Mouse (Mus musculus): ENCODE data around the gene Dexi.

The Dexi gene

DNA sequence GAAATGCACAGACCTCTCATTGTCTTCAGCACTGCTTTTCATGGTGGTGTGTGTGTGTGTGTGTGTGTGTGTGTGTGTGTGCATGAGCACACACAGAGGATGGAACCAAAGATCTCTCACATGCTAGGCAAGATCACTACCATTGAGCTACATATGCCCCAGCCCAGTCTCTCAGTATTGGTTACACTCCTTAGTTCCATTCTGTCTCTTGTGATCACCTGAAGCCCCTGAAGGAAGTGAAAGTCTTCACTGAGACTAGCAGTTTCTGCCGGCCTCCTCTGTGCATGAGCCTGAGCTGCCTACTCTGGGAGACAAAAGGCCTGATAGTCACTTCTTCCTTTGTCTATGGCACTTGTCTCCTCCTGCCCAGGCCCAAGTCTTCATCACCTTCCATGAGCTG, 43.7 kb downstream of the Dexi start:
- DNase-seq (ENCODE audit: low read depth, low spot score): no peak

DNA sequence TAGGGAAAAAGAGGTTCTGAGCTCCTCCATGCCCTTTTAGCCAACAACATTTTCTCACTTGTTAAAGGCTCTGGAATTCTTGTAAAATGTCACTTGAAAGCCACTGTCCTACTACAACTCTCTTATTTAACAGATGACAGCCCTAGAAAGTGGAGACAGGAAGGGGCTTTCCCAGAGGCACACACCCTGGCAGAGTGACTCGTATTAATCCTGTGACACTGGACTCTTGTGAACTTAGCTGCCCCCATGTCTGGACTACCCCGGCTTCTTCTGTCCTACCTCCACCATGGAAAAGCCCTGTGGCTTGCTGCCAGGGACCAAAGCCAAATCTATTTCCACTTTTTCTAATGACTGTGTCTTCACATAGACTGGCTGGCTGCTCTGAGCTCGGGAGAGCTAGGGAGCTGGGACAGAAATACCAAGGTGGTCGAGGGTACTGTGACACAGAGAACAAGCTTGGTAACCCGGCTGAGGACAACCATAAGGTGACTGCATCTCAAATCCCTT, 44.7 kb downstream of the Dexi start:
- DNase-seq (ENCODE audit: low read depth, low spot score): no peak

DNA sequence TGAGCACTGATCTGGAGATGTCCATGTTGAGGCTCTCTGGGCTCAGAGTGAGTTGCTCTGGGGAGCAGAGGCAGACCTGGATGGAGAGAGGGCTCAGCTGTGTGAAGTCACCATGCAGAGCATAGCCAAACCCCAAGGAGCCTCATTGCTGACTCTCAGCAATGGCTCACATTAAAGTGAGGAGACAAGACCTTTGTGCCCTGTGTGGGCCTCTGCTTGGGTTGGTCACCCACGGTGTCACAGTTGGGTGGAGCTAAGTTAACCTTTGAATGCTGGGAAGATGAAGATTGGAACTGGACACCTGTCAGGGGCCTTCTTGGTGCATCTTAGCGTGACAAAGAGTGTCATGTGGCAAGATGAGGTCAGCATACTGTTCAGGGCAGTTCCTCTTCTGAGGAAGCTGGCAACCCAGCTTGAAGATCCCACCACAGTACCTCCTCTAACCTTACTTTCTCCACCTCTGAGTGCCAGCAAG, 47.0 kb downstream of the Dexi start:
- no peak for DNase-seq (ENCODE audit: low read depth, low spot score)

DNA sequence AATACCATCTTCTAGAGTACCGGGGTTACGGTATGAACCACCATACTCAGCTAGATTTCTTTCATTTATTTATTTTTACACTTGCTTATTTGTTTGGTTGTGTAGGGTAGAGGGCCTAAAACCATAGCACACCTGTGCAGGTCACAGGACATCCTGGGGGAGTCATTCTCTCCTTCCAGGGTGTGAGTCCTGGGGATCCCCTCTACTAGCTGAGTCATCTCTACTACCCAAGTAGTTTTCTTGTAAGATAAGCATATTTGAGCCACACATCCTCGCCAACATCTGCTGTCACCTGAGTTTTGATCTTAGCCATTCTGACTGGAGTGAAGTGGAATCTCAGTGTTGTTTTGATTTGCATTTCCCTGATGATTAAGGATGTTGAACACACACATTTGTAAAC, 50.3 kb downstream of the Dexi start:
- DNase-seq (ENCODE audit: low read depth, low spot score): no peak

DNA sequence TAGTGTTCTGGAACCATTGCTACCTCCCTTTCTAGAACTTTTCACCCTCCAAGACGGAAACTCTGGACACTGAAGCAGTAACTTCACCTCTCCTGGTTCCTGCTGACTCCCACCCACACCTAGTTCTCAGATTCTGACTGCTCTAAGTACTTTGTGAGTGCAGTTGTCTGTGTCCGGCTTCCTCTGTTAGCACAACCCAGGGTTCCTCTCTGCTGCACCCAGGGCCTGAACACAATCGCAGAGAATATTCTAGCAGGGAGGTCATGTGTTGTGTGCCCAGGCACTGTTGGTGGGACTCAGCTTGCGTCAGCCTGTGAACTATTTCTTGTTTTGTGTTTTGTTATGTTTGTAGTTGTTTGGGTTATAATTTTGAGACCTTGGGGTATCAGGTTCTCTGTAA, 51.1 kb downstream of the Dexi start:
- DNase-seq (ENCODE audit: low read depth, low spot score): no peak

DNA sequence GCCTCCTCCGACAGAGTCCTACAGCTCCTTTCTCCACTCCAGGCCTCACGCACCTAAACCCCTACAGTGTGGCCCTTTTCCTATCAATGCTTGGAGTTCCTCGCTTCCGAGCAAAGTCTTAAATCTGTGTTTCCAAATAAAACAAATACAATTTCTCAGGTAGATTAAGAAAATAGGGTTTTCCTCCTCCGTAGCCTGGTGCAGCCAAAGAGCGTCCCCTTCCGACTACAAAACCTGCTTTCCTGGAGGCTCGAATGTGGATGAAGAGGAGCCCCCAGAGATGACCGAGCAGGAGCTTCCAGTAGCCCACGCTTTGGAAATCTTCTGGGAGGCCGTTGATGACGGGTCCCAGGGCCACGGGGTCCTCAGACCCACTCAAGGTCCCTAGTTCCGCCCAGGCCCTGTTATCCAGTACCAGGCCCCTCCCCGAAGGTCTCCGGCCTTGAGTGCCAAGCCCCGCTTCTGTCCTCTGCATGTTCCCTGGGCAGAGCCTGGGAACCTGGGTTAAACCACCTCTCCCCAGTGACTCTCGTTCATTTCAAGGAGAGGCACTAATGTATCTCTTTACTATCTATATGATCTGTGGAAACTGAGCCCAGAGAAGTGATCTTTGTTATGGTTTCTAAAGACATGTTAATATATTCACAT, 52.2 kb downstream of the Dexi start:
- no peak for DNase-seq (ENCODE audit: low read depth, low spot score)

DNA sequence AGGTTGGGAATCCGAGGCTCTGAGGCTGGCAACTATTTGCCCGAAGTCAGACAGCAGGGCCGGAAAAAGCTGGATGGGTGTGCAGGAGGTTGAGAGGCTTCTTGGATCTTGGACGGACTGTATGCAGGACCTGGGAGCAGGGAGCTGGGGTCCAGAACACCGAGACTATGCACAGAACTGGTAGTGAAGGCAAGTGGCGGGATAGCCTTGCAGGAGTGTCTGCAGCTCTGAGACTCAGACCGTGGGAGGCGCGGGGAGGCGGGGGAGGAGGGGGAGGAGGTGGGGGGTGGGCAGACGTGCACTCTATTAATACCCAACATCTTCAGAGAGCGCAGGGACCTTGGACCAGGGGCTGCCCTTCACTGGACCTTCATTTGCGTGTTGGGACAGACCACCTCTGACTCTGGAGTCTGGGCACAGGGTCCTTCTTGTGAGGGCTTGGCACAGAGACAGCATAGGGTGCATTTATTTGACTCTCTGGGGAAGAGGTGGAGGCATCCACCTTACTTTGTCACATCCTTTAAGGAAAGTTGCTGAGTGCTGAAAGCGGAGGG, 52.9 kb downstream of the Dexi start:
- DNase-seq (ENCODE audit: low read depth, low spot score): no peak

DNA sequence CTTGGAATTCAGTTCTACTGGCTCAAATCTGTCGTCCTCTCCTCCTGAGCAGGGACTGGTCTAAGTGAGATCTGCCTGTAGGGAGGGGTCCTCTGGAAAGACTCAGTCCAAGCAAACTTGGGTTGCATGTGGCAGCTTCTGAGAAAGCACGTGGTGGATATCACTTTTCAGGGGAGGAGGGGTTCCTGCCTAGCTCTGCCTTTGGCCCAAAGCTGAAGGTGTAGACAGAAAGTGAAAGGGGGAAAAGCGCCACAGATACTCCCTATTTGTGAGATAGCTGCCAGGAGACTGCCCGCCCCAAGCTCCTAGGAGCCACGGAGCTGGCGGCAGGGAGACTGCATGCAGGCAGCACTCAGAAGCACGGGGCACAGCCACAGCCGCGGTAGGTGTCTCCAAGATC, 53.4 kb downstream of the Dexi start:
- no peak for DNase-seq (ENCODE audit: low read depth, low spot score)

DNA sequence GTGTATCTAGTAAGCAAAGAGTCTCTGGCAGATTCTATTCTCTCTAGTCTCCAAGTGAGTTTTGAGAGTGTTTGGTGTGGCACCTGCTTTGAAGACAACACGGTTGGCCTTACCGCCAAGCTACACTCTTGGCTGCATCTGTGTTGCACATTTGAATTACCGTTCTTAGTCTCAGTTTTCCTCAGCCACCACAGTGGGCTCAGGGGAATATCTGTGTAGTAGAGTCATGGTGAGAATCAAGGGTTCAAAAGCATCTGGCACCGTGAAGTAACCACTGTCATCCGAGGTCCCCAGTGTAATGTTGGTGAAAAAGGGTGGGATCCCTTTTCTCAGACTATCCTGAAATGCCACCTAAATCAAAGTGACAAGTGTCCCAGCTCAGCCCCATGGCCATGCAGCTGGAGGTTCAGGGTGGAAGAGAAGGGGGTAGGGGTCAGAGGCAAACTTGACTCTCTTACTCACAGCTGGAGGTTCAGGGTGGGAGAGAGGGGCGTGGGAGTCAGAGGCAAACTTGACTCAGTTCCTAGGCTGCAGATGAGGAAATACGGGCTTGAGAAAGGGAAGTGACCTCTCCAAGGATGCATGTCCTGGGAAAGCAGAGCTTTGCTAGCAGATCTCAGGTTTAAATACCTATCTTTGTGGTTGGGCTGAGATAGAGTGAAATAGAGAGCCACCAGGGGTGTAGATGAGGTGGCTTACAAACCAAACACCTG, 53.9 kb downstream of the Dexi start:
- DNase-seq (ENCODE audit: low read depth, low spot score): no peak

DNA sequence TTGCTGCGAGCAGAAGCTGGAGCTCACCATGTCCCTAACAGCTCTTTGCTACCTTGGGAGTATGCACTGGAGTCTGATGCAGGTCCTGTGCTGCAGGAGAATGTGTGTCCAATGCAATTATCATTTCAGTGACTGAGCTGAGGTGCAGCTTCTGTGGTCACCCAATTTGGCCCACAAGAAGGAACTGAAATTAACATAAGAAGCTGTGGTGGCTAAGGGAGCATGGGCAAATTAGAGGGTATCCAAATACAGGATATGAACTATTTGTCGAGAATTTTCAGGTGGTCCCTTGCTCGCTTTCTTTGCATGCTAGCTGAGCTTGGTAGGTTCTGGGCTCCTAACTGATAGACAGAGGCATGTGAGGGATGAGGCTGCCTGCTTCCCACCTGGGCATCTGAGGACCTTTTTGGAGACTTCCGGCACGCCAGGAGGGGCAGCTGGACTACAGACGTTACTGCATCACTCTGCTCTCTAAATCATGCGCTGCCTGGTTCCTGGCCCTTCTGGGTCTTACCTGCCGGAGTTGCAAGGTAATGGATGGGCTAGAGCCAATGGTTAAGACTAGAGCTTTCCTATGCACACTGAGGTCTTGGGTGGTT, 54.9 kb downstream of the Dexi start:
- DNase-seq (ENCODE audit: low read depth, low spot score): no peak

DNA sequence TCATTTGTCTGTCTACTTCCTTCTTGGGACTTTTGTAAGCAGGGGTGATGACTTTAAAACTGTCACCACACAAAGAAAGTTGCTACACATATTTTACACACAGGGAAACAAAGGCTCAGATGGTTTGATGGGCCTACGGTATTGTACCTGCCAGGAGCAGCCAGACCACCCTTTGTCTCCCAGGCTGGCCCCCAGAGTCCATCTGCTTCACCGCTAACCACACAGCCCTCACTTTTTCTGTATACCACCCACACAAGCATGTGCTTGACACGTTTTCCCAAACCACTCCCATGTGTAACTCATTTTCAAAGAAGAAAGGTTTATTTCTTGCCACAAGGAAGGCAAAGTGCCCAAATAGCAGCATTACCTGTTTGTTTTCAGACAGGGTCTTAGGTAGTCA, 55.9 kb downstream of the Dexi start:
- DNase-seq (ENCODE audit: low read depth, low spot score): no peak

DNA sequence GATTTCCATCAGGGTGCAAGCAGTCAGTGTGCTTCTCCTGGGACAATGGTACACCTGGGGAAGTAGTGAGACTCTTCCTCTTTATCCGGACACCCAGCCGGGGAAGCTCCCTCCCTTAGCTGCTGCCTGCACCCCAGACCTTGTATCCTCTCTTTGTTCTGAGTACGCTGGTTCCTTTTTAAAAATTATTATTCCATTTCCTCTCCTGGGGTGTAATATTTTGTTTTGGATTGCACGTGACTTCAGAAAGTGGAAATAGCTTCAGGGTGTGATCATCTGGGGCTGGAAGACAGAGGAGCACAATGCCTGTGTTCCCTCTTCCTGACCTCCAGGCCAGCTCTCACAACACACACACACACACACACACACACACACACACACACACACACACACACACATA, 60.5 kb downstream of the Dexi start:
- no peak for DNase-seq (ENCODE audit: low read depth, low spot score)

DNA sequence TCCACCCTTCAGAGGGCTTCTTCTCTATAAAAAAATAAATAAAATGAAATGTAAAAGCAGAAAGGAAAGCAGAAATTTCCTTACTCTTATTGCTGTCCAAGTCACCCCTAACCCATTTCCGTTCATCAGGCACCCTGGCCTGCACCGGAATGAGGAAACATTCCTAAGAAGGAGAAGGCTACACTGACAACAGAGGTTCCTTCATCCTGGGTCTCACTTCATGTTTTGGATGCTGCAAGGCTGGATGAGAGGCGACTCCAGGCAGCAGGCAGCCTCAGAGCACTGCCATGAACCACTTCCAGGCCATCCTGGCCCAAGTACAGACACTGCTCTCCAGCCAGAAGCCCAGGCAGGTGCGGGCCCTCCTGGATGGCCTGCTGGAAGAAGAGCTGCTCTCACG, 63.0 kb downstream of the Dexi start, which contains the start of gene Ciita:
Gene Ciita, plus strand, starts transcription at position 203 of the 400 bp plus-strand sequence.
- DNase-seq (ENCODE audit: low read depth, low spot score): no peak

DNA sequence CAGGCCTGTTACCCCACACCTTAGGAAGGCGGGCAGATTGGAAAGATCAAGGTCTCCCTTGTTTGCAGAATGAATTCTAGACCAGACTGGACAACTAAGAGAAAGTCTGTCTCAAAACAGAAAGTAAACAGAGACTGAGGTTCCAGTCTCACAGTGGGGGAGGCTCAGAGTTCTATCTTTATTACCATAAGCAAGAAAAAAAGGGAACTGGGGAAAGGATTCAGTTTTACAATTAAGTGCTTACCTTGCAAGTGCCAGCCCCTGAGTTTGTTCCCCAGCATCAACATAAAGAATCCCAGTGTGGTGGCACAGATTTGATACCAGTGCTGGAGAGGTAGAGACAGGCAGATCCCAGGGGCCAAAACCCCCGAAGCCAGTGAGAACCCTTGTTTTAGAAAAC, 66.9 kb downstream of the Dexi start:
- DNase-seq (ENCODE audit: low read depth, low spot score): no peak

DNA sequence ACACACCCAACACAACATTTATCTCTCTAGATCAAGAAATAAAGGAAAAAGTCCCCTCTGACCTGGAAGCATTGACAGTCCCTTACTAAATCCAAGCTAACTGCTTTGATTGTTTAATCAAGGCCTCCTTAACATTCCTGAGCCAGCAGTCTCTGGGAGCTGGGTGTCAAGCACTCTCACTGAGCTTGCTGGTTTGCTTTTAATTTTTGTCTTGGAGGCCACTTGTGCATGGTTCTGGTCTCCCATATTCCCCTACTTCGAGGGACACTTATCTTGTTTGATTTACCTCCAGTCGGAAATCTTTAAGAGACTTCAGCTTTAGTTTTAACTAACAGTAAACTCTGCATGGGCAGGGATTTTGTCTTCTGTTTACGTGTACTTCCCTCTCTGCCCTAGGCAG, 67.9 kb downstream of the Dexi start:
- no peak for DNase-seq (ENCODE audit: low read depth, low spot score)

DNA sequence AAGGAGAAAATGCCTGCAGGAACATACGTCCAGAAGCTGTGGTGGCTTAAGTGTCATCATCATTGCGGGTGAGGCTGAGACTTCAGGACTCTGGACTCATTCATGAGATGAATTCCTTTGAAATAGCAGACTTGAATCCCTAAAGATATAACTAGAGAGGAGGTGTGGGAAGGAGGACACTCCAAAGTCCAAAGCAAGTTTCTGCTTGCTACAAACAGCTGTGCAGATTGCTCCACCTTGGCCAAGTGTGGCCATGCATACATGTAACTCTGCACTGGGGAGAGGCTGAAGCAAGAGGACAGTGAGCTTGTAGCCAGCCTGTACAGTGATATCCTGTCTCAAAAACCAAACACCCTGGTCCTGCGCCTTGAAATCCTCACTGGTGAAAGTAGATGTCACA, 70.9 kb downstream of the Dexi start:
- no peak for DNase-seq (ENCODE audit: low read depth, low spot score)

DNA sequence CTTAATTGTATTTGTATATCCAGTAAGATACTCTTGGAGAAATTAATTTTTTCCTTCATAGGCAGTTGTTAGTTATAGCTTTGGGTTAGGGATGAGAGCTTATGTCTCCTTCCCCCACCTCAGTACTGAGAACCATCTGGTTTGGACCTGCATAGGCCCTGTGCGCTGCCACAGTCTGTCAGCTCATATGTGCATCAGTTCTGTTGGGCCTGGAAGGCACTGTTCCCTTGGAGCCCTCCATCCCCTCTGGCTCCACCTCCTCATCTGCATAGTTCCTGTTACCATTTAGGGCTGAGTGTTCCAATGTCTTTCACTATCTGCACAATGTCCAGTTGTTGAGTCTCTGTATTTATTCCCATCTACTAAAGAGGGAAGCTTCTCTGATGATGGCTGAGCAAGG, 74.7 kb downstream of the Dexi start:
- DNase-seq (ENCODE audit: low read depth, low spot score): no peak

DNA sequence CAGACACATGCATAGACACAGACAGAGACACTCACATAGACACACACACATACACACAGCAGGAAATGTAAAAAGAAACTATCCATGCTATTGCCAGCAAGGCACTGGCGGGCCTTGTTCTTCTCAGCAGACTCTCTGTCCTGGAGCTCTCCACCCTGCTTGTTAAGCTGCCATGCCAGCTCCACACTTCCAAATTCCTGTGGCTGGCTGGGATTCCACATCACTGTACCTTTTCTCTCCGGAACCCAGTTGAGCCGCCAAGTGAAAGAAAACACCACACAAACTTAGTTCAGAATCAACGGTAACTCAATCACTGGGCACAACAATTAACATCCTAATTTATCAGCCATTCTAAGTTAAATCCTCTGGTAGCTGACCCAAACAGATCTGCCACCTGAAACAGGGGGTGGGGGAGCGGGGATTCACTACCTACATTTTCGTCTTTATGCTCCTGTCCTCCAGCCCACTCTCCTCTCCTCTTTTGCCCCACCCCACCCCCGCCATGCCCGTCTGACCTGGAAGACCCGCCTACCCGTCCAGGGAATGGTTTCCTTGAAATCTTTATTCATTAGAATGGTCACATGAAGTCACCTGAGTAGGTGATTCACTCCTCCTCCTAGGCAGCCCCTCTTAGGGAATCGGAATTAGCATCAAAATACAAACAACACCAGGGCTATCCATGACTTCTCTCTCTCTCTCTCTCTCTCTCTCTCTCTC, 75.3 kb downstream of the Dexi start:
- no peak for DNase-seq (ENCODE audit: low read depth, low spot score)

DNA sequence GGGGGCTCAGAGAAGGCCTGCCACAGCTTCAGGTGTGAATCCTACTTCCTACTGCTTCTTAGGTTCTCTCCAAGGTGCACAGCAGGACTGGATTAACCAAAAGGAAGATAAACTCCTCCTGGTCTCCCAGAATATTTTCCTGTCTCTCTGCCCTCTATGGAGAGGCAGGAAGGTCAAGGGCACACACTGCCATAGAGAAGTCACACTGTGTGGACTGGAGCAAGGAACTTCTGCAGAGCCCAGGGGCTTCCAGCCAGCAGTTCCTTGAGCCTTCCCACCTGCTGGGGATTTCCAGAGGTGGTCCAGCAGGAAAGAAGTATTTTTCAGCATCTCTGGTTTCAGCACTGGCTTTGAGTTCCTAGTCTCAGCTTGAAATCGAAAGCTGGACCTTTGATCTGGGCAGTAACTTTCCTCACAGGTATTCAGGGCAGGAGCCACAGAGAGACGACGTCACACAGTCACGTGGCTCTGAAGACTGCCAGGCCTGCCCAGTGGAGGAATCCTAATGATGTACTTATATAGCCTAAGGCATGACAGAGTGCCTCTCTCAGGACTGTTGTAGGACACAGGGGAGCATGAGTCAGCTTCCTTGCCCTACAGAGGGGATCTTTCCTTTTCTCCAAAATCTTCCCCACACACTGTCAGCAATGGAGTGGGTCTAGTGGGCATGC, 77.7 kb downstream of the Dexi start:
- DNase-seq (ENCODE audit: low read depth, low spot score): no peak

DNA sequence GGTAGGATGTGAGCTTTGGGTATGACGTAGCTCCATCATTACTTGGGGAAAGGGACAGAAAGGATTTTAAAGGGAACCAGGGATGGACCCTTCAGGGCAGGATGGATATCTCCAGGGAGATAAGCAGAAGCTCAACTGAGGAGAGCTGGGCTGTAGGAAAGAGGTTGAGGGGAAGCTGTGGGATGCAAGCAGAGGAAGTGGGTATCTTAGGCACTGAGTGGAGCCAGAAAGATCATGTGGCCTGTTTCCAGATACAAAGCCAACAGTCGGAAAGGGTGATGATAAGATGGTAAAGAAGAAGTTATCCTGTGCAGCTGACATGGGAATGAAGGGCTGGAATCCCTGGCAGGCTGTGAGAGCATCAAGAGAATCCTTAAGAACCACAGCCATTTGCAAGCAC, 81.7 kb downstream of the Dexi start:
- DNase-seq (ENCODE audit: low read depth, low spot score): no peak

DNA sequence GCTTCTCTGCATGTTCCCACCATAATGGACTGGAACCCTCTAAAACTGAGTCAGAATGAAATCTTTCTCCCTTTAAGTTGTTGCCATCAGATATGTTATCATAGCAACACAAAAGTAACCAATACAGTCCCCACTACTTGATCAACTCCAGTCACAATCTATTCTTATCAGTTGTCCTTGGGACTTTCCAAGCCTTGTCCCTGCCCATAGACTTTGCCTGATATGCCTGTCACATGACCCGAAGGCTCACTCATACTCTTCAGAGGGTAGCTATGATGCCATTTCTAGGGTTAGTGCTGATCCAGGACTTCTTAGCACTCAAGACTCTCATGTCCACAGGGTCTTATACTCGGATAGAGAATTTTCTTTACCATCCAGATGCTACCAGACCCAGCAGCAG, 82.7 kb downstream of the Dexi start:
- DNase-seq (ENCODE audit: low read depth, low spot score): no peak
